Mouse (Mus musculus) lung, embryonic 15.5 days (tissue): ENCODE data around the gene Nt5c. TPM values are rescaled to one million over a fixed set of nuclear protein-coding genes. Genes with fewer than 3 reads are reported as not detected.
A peak's percentile ranks its signal among the peaks of the same experiment; 100 is the strongest.
"Not testable (repeated sequence)": the region's sequence is repeated elsewhere in the genome, so short reads cannot be mapped to it uniquely, and the experiment has no call there.

ENCODE experiments used
- ATAC-seq: fragments of 200-750 bp; cut with Nextera tagmentation; 2 replicates; pipeline ENCODE4 v1.8.0; 2017; ENCODE audit warnings: moderate number of reproducible peaks, borderline replicate concordance; ENCODE audit not compliant: low FRiP score, low TSS enrichment; ENCODE audit errors: extremely low read depth
- H3K27ac ChIP-seq: fragments of 300-500 bp; sonication (generic); 2 replicates; pipeline ENCODE4 v1.5.1; 2015; ENCODE audit warnings: moderate library complexity, mild to moderate bottlenecking, inconsistent platforms
- H3K27me3 ChIP-seq: fragments of 300-500 bp; sonication (generic); 2 replicates; pipeline ENCODE4 v1.6.1; 2015; ENCODE audit warnings: inconsistent platforms
- H3K36me3 ChIP-seq: fragments of 300-500 bp; sonication (generic); 2 replicates; pipeline ENCODE4 v1.6.1; 2015; ENCODE audit warnings: inconsistent platforms
- H3K4me1 ChIP-seq: fragments of 300-500 bp; sonication (generic); 2 replicates; pipeline ENCODE4 v1.6.1; 2015; ENCODE audit warnings: inconsistent platforms
- H3K4me2 ChIP-seq: fragments of 300-500 bp; sonication (generic); 2 replicates; pipeline ENCODE4 v1.6.1; 2015; ENCODE audit warnings: inconsistent platforms, mild to moderate bottlenecking, moderate library complexity
- H3K4me3 ChIP-seq: fragments of 300-500 bp; sonication (generic); 2 replicates; pipeline ENCODE4 v1.5.1; 2015; ENCODE audit warnings: mild to moderate bottlenecking, inconsistent platforms
- H3K9ac ChIP-seq: fragments of 300-500 bp; sonication (generic); 2 replicates; pipeline ENCODE4 v1.6.1; 2015; ENCODE audit warnings: inconsistent platforms
- H3K9me3 ChIP-seq: fragments of 300-500 bp; sonication (generic); 2 replicates; pipeline ENCODE4 v1.6.1; 2016; ENCODE audit warnings: inconsistent platforms
- WGBS: fragments of 180-500 bp; shearing (Covaris S2); methylation state at CpG from one replicate; pipeline ENCODE4 v1.1.7; 2015; 5-methylcytosine and 5-hydroxymethylcytosine counted together
- polyA plus RNA-seq: library from polyadenylated mRNA; unstranded; fragments of >200 nt; fragmentation: Nextera tagmentation; extraction: Ambion mirVana; gene quantifications from 2 replicates; pipeline ENCODE4 v1.2.1, GENCODE M21; 2015

The Nt5c gene
- 81.5 and 83.7 TPM in 2 replicates for polyA plus RNA-seq

- WGBS: under 1% methylated on average over 43 of the region's 43 CpGs
- H3K4me3 ChIP-seq: peak within 1 kb of the TSS; percentile 85
- H3K9me3 ChIP-seq: no peaks in the 10 kb centered on the region
- no peaks in the 10 kb centered on the region for H3K27me3 ChIP-seq
- peak within 1 kb of the TSS; percentile 59 for H3K9ac ChIP-seq
- peak within 1 kb of the TSS; percentile 87 for H3K4me2 ChIP-seq
- ATAC-seq: peak; percentile 86
- H3K4me1 ChIP-seq: peaks cover 16% of the 10 kb centered on the region
- peak within 1 kb of the TSS; percentile 87 for H3K27ac ChIP-seq
- H3K36me3 ChIP-seq: no peaks in the 10 kb centered on the region
Observed at GRCm38 (mm10) chr11:115491356-115492083, at the start of gene Nt5c. Nt5c (minus strand) TSS chr11:115491862.

DNA sequence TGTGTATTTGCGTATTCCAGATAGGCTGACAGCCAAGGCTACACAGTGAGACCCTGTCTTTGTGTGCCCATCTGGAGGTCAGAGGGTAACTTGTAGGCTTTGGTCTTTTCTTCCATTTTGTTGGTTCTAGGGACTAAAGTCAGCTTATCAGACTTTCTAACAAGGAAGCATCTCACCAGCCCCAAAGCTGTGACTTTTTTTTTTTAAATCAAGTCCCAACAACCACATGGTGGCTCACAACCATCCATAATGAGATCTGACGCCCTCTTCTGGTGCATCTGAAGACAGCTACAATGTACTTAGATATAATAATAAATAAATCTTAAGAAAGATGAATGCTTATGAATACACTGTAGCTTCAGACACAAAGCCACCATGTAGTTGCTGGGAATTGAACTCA is 46.4 kb upstream of the Nt5c start:
- Histone ChIP-seq H3K36me3 (peaks cover 12% of the 10 kb centered on the region), H3K27ac (no peak overlapping the region), H3K27me3 (no peaks in the 10 kb centered on the region), H3K9me3 (no peaks in the 10 kb centered on the region), H3K4me2 (no peak overlapping the region), H3K9ac (no peak overlapping the region), H3K4me1 (peaks cover 16% of the 10 kb centered on the region), H3K4me3 (no peak overlapping the region)
- ATAC-seq: no peak
- WGBS: 54% methylated on average over 2 of the region's 2 CpGs

DNA sequence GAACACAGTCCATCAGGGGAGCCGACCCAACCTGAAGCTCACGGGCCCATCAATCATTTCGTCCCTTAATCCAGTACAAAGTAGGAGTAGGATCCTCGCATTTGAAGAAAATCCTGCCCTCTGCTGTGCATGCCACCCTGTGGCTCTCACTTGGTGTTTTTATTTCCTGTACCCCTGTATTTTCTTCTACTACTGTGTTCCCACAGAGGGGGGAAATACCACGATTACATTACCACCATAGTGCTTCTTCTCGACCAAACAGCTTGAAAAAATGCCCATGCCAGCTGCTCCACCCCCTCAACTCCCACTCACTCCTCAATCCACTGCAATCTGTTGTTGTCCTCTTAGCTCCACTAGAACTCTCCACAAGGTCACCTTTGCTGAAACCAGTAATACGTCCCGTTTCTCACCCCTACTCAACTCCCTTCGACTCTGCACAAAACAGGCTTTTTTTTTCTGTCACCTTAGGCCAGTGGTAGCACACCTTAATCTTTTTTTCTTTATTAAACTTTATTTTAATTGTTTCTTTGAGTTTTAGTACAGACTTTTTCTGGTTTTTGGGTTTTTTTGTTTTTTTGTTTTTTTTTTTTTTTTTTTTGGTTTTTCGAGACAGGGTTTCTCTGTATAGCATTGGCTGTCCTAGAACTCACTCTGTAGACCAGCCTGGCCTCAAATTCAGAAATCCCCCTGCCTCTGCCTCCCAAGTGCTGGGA is 45.4 kb upstream of the Nt5c start:
- Histone ChIP-seq H3K36me3 (peaks cover 22% of the 10 kb centered on the region), H3K4me1 (peaks cover 16% of the 10 kb centered on the region), H3K9ac (no peak overlapping the region), H3K27me3 (no peaks in the 10 kb centered on the region), H3K4me2 (peak overlapping the region; percentile 57), H3K9me3 (no peaks in the 10 kb centered on the region), H3K4me3 (peak overlapping the region; percentile 99), H3K27ac (peak overlapping the region; percentile 100)
- no peak; the same call in 1 of the 2 replicates for ATAC-seq
- WGBS: 81% methylated on average over 10 of the region's 10 CpGs

GRCm38 (mm10) chr11:115536038-115536681 is 44.5 kb upstream of the Nt5c start, which contains the start of gene Sumo2:
Sumo2 (minus strand) TSS chr11:115536276.
- H3K9me3 ChIP-seq: no peaks in the 10 kb centered on the region
- ATAC-seq: peak; percentile 88
- H3K4me1 ChIP-seq: peaks cover 16% of the 10 kb centered on the region
- WGBS: under 1% methylated on average over 46 of the region's 70 CpGs
- H3K4me3 ChIP-seq: peak within 1 kb of the TSS; percentile 99
- H3K27me3 ChIP-seq: no peaks in the 10 kb centered on the region
- peaks cover 30% of the 10 kb centered on the region for H3K36me3 ChIP-seq
- peak within 1 kb of the TSS; percentile 62 for H3K4me2 ChIP-seq
- H3K9ac ChIP-seq: peak within 1 kb of the TSS; percentile 99
- H3K27ac ChIP-seq: peak within 1 kb of the TSS; percentile 100

- Histone ChIP-seq H3K9ac (peak overlapping the region; percentile 99), H3K27me3 (no peaks in the 10 kb centered on the region), H3K4me2 (peak overlapping the region; percentile 62), H3K27ac (peak overlapping the region; percentile 100), H3K36me3 (peaks cover 32% of the 10 kb centered on the region), H3K9me3 (no peaks in the 10 kb centered on the region), H3K4me3 (peak overlapping the region; percentile 99), H3K4me1 (peaks cover 16% of the 10 kb centered on the region)
- under 1% methylated on average over 69 of the region's 84 CpGs for WGBS
- ATAC-seq: peak; percentile 81
Observed at GRCm38 (mm10) chr11:115535401-115536037, 43.9 kb upstream of the Nt5c start.

DNA sequence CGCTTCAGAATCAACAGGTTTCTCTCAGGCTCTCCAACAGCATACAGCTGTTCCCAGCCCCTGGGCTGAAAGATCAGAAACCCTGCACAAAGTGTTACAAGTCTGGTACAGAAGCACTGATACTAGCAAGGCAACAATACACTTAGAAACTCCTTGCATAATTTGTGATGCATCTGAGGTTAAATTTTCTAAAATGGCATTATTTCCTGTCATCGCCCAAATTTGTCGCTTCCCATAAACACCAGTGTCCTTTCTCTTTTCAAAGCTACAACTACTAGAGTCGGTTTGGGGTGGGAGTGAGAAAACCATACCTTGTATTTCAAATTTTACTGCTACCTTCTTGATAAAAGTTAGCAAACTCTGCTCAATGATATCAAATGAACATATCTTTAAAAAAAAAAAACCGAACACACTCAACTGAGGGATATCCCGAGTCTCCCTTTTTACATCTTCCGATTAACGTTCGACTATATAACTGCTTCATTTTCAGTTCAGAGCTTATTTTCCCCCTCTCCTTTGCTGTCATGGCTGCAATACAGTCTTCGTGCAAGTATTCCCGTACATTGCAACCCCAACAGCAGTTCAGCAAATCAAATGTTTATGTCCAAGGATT is 43.2 kb upstream of the Nt5c start:
- 2% methylated on average over 11 of the region's 11 CpGs for WGBS

DNA sequence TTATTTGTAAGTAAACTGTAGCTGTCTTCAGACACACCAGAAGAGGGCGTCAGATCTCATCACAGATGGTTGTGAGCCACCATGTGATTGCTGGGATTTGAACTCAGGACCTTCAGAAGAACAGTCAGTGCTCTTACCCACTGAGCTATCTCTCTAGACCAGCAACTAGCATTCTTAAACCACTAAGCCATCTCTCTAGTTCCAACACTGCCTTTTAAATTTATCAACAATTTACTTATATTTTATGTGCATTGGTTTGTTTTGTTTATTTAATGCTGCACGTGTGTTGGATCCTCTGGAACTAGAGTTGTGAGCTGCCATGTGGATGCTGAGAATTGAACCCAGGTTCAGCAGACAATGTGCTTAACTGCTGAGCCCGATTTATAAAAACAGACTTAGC is 34.8 kb upstream of the Nt5c start:
- 69% methylated on average over 3 of the region's 3 CpGs for WGBS
- H3K36me3 ChIP-seq: peaks cover 77% of the 10 kb centered on the region
- H3K27ac ChIP-seq, H3K9ac ChIP-seq, H3K9me3 ChIP-seq, H3K4me3 ChIP-seq, H3K4me2 ChIP-seq, ATAC-seq, H3K4me1 ChIP-seq, H3K27me3 ChIP-seq: not testable (repeated sequence)

More for the DNA sequence above, 43.2 kb upstream of the Nt5c start:
- peak overlapping the region; percentile 99 for H3K4me3 ChIP-seq
- H3K4me2 ChIP-seq: peak overlapping the region; percentile 62
- peaks cover 39% of the 10 kb centered on the region for H3K36me3 ChIP-seq
- no peaks in the 10 kb centered on the region for H3K9me3 ChIP-seq
- peak overlapping the region; percentile 99 for H3K9ac ChIP-seq
- H3K27ac ChIP-seq: peak overlapping the region; percentile 100
- no peaks in the 10 kb centered on the region for H3K27me3 ChIP-seq
- peaks cover 16% of the 10 kb centered on the region for H3K4me1 ChIP-seq
- ATAC-seq: no peak

DNA sequence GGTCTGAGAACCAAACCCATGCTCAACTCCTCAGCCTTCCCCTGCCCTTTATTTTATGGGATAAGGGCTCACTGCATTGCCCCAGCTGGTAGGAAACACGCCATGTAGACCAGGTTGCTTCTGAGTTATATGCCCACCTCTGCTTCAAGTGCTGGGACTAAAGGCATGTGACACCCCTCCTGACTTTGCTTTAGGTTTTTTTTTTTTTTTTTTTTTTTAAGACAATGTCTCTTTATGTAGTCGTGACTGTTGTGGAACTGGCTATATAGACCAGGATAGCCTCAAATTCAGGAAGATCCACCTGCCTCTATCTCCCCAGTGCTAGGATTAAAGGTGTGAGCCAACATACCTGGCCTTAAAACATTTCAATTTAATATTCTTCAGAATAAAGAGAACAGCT is 31.0 kb upstream of the Nt5c start:
- no peaks in the 10 kb centered on the region for H3K4me1 ChIP-seq
- no peaks in the 10 kb centered on the region for H3K9me3 ChIP-seq
- H3K9ac ChIP-seq: no peak overlapping the region
- WGBS: 63% methylated on average over 2 of the region's 2 CpGs
- no peak overlapping the region for H3K27ac ChIP-seq
- no peak for ATAC-seq
- no peaks in the 10 kb centered on the region for H3K27me3 ChIP-seq
- peaks cover 50% of the 10 kb centered on the region for H3K36me3 ChIP-seq
- no peak overlapping the region for H3K4me2 ChIP-seq
- no peak overlapping the region for H3K4me3 ChIP-seq

- H3K27me3 ChIP-seq: no peaks in the 10 kb centered on the region
- H3K9me3 ChIP-seq: no peaks in the 10 kb centered on the region
- no peak overlapping the region for H3K4me2 ChIP-seq
- peaks cover 45% of the 10 kb centered on the region for H3K36me3 ChIP-seq
- no peak for ATAC-seq
- no peaks in the 10 kb centered on the region for H3K4me1 ChIP-seq
- no peak overlapping the region for H3K9ac ChIP-seq
- no peak overlapping the region for H3K27ac ChIP-seq
- WGBS: 78% methylated on average over 2 of the region's 2 CpGs
- H3K4me3 ChIP-seq: no peak overlapping the region
Observed at GRCm38 (mm10) chr11:115522238-115522637, 30.6 kb upstream of the Nt5c start.

DNA sequence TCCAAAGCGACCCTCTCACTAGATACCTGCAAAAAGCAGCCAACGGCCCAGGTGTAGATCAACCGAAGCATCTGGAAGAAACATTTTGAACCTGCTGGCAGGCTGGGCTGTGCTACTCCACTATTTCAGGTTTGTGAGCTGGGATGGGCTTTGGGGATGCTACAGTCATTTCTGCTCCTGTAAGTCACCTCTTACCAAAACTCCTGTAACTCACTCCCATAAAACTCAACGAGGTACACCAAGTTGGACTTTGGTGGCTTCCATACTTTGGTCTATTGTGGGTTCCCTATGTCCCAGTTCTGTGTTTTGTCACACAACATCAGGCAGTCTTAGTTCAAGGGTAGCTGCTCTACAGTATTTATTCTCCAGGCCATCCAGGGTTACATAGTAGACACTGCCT is 29.4 kb upstream of the Nt5c start:
- Histone ChIP-seq H3K4me1 (no peaks in the 10 kb centered on the region), H3K4me2 (no peak overlapping the region), H3K27me3 (no peaks in the 10 kb centered on the region), H3K9me3 (no peaks in the 10 kb centered on the region), H3K27ac (no peak overlapping the region), H3K9ac (no peak overlapping the region), H3K4me3 (no peak overlapping the region), H3K36me3 (peaks cover 34% of the 10 kb centered on the region)
- WGBS: 83% methylated on average over 4 of the region's 4 CpGs
- no peak for ATAC-seq

- Histone ChIP-seq H3K9ac (no peak overlapping the region), H3K4me1 (no peaks in the 10 kb centered on the region), H3K9me3 (no peaks in the 10 kb centered on the region), H3K27me3 (no peaks in the 10 kb centered on the region), H3K36me3 (peaks cover 25% of the 10 kb centered on the region), H3K27ac (no peak overlapping the region), H3K4me2 (no peak overlapping the region), H3K4me3 (no peak overlapping the region)
- WGBS: 79% methylated on average over 2 of the region's 2 CpGs
- ATAC-seq: no peak
Observed at GRCm38 (mm10) chr11:115520218-115520617, 28.6 kb upstream of the Nt5c start.
